ENCODE assay signal across 9 mouse cellular contexts in the genomic region with DNA sequence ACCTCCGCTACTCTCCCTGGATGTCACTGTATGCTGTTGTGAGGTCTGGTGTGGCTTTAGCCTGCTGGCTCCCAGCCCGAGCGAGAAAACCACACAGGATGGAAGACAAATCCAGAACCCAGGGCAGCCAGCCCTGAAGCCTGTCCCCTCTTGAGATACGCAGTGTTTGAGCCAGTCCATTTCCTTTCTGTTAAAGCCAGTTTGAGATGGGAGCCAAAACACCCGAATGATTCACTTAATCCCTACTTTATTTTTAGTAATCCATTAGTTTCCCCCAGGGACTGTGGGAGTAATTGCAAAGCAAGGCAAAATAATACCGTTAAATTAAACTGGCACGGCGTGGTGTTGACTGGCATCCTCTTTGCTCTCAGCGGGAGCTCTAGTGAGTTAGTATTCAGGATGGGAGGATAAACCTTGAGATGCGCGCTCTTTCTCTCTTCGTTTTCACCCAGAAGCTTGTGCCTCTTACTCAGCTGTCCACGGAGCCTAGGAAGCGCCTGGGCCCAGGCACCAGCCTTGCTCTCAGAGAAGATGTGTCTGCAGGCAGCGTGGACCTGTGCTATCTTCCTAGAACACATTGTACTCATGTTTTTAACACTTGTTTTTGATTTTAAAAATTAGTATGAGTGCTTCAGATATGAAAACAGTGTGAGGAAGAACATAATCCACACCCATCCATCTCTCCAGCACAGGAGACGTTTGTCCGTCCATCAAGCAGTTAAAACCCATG.
DNase-seq lines count a peak whose midpoint lies in the region; TF ChIP-seq lines count a peak whose summit lies in the region.
"Had no signal": no experiment of that assay in that cellular context is flagged by ENCODE, and none has a peak within 500 bp of the region (broad histone marks: within the 10 kb centered on the region; RNA-seq: fewer than 3 reads in every experiment).

No protein-coding gene starts in this region.

- peak; percentile 26 to 45 for DNase-seq in left cerebral cortex, adult 9 months (ENCODE audit: low spot score in 2 of 2)
- no peak for DNase-seq in left cerebral cortex, postnatal 36 days (ENCODE audit: low spot score in 2 of 2)
- peak; percentile 71 to 85 for DNase-seq in cerebellum, adult 2 months
- DNase-seq in gastrocnemius, postnatal 25 days = peak; percentile 74
- DNase-seq in layer of hippocampus, postnatal 10 days (ENCODE audit: low spot score in 2 of 2) = peak; percentile 36 to 55
- no peak for DNase-seq in ovary, adult 18-20 months (ENCODE audit: low spot score)
- DNase-seq in natural killer cell, adult 2 months (ENCODE audit: low spot score in 2 of 2) = no peak
- DNase-seq in ovary, postnatal 10 days (ENCODE audit: low spot score) = no peak

- H3K27ac ChIP-seq in cerebellum, adult 2 months (ENCODE audit: insufficient read depth, low read length) = peak overlapping the region; percentile 29
- H3K27ac ChIP-seq: lung, embryonic 15.5 days had no signal

- intact Hi-C loops in left cerebral cortex, postnatal 36 days (cut with DNase I) = no loop called here

- H3K4me1 ChIP-seq in cerebellum, adult 2 months (ENCODE audit: control insufficient read depth, insufficient read depth, low read length) = peaks cover 17% of the 10 kb centered on the region
- H3K4me1 ChIP-seq: lung, embryonic 15.5 days had no signal

- no peak for TF ChIP-seq POLR2A in cerebellum, adult 2 months (IDR thresholded peaks at IDR 0.05; ENCODE audit: borderline replicate concordance, insufficient read depth, low read length)

- no peak overlapping the region for H3K4me3 ChIP-seq in cerebellum, adult 2 months (replicated peaks; ENCODE audit: insufficient read depth, low read depth, low read length)
- H3K4me3 ChIP-seq: lung, embryonic 15.5 days had no signal

- no peak for TF ChIP-seq CTCF in cerebellum, adult 2 months (IDR thresholded peaks at IDR 0.05; ENCODE audit: borderline replicate concordance, insufficient read depth, low read depth, low read length)

- 17% methylated on average over 17 of the region's 17 CpGs for WGBS in cerebellum, adult 2 months

- no peaks in the 10 kb centered on the region for H3K27me3 ChIP-seq in cerebellum, adult 2 months (ENCODE audit: control insufficient read depth, insufficient read depth, low read length)
- H3K27me3 ChIP-seq: lung, embryonic 15.5 days had no signal

Comparison
In these comparisons a context has a peak if more than half of its experiments do, and no peak if none do; other contexts are left out.
1. DNase-seq: peak in left cerebral cortex, adult 9 months (2 of 2), cerebellum, adult 2 months (2 of 2), gastrocnemius, postnatal 25 days (single experiment) and layer of hippocampus, postnatal 10 days (2 of 2); none in left cerebral cortex, postnatal 36 days (0 of 2), ovary, adult 18-20 months (single experiment), natural killer cell, adult 2 months (0 of 2) and ovary, postnatal 10 days (single experiment).